Mouse (Mus musculus) gastrocnemius, postnatal 14 days (tissue): Measurements from ENCODE around the gene Sycp3. TPM values are rescaled to one million over a fixed set of nuclear protein-coding genes. Genes with fewer than 3 reads are reported as not detected.

Source experiments
- total RNA-seq, 2 experiments: library from RNA; stranded (reverse); gene quantifications; 2 replicates each; pipeline ENCODE4 v1.2.3; 2021

Gene Sycp3
- total RNA-seq, 2 experiments from 2014 or later, result not detected

Other genes starting within 250 kb of the Sycp3 start
- 1 to 10 TPM; 1.3 to 1.7 TPM for gene Dram1, start 80.5 kb upstream of the Sycp3 start, total RNA-seq
- gene Gnptab, start 80.4 kb upstream of the Sycp3 start, total RNA-seq, result 10 to 100 TPM in 1 of 2 experiments, 1 to 10 TPM in 1; 9.2 to 10.3 TPM
- 10 to 100 TPM; 51.5 to 59.9 TPM for gene Chpt1, start 44.5 kb downstream of the Sycp3 start, total RNA-seq
- 1,000 to 10,000 TPM; 1,223 to 1,292 TPM for gene Mybpc1, start 145.6 kb downstream of the Sycp3 start, total RNA-seq
- not detected for gene Spic, start 225.4 kb downstream of the Sycp3 start, total RNA-seq